Mouse (Mus musculus) erythroblast, embryonic 14.5 days (primary cell): ENCODE results near the gene Carmil3.

Experiments used
- GATA1 ChIP-seq: IDR thresholded peaks from 2 replicates; pipeline ENCODE4 v1.6.1; 2012; ENCODE audit warnings: low read length, inconsistent platforms, mixed read lengths
- TAL1 ChIP-seq: IDR thresholded peaks from 3 replicates; pipeline ENCODE4 v1.6.1; 2012; ENCODE audit warnings: low read length, inconsistent platforms, mixed read lengths

GRCm38 (mm10) chr14:55551794-55552193 is 61.3 kb downstream of the Carmil3 start:
- no peak for TF ChIP-seq GATA1
- TF ChIP-seq TAL1 = no peak
